Mouse (Mus musculus): Measurements from ENCODE around the gene Slc35g3.
"Not testable (repeated sequence)": the region's sequence is repeated elsewhere in the genome, so short reads cannot be mapped to it uniquely, and the experiment has no call there.

The Slc35g3 gene

GRCm38 (mm10) chr11:69752686-69753085, 9.1 kb downstream of the Slc35g3 start:
- DNase-seq, result no peak

DNA sequence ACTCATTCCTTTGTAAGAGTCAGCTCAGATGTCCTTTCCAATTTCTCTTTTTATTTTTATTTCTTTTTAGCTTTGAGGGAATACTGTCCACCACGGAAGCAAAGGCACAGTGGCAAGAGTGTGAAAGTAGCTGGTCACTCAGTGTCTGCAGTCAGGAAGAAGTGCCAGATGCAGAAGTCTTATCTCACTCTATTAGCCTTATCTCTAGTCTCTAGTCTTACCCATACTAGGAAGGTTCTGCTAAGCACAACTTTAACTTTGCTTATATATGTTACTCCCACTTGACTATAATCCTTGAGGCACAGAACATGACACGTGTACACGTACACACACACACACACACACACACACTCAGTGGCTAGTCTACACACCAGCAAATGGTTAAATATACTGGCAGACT, 10.1 kb downstream of the Slc35g3 start:
- no peak for DNase-seq

- DNase-seq, result not testable (repeated sequence)
Measured at GRCm38 (mm10) chr11:69731408-69731807, 30.4 kb downstream of the Slc35g3 start.

GRCm38 (mm10) chr11:69729063-69729462, 32.7 kb downstream of the Slc35g3 start:
- peak; percentile 93 for DNase-seq

- DNase-seq, result no peak
Measured at GRCm38 (mm10) chr11:69725951-69726350, 35.8 kb downstream of the Slc35g3 start.

DNA sequence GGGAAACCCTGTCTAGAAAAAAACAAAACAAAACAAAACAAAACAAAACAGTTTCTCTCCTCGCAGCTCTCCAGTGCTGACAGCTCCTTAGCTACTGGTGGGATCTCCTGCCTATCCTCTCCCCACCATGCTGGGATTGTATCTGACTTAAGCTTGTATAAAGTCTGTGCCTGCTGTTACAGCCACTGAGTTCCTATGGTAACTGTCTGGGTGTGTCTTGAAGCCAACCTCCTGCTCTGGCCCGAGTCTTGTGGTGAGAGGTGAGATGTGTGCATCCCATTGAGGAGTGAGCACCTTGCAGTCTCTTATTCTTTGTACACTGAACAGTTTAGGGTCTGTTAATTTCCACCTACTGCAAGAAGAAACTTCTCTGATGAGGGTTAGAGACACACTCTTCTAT, 38.7 kb downstream of the Slc35g3 start:
- no peak for DNase-seq

DNA sequence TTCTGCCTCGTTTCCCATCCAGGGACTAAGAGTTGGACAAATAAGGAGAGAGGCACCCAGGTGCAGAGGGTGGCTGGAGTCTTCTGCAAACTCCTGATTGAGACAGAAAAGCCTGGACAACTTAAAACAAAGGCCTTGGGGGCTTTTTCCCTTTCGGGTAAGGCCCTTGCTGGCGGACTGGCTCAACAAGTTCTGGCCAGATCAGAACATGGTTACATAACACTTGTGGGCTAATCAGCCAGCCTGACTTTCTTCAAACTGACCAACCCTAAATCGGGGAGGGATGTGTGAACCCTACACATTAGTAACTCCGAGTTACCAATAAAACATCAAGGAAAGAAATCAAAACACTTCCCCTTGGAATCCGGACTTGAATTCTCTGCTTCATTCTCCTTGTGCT, 40.9 kb downstream of the Slc35g3 start:
- no peak for DNase-seq

GRCm38 (mm10) chr11:69719423-69719822, 42.3 kb downstream of the Slc35g3 start:
- no peak for DNase-seq

DNA sequence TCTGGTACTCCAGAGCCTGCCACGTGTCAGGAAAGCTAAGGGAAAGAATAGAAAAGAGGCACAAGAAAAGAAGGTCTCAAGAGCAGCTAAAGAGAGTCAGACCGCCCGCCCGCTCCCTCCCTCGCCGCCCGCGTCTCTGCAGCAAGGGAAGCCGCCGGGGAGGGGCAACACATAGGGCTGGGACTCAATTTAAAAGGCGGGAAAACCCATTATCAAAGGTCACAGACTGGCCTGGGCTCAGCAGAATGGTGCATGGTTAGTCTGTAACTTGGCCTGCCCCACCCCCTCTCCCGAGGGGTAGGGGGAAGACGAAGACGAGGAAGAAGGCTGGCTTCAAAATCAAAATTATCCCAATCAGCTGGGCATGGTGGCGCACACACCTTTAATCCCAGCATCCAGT, 43.1 kb downstream of the Slc35g3 start:
- DNase-seq, result no peak

GRCm38 (mm10) chr11:69716953-69717352, 44.8 kb downstream of the Slc35g3 start:
- DNase-seq, result no peak

GRCm38 (mm10) chr11:69715929-69716328, 45.8 kb downstream of the Slc35g3 start:
- DNase-seq, result peak; percentile 90

DNA sequence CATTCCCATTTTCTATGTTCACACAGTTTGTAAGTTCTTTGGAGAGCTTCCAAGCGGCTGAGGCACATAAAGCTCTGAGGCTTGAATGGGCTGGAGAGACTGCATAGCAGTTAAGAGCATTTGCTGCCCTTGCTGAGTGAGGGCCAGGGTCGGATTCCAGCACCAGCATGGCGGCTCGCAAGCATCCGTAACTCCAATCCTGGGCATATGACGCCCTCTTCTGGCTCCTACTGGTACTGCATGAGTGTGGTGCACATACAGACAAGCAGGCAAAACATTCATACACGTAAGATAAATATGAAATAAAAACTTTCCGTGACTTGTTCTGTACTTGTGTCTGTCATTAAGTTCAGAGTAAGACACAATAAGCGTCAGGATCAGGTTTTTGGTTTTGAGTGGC, 46.3 kb downstream of the Slc35g3 start:
- peak; percentile 89 for DNase-seq

- peak; percentile 87 for DNase-seq
Measured at GRCm38 (mm10) chr11:69714636-69715329, 47.0 kb downstream of the Slc35g3 start.

DNA sequence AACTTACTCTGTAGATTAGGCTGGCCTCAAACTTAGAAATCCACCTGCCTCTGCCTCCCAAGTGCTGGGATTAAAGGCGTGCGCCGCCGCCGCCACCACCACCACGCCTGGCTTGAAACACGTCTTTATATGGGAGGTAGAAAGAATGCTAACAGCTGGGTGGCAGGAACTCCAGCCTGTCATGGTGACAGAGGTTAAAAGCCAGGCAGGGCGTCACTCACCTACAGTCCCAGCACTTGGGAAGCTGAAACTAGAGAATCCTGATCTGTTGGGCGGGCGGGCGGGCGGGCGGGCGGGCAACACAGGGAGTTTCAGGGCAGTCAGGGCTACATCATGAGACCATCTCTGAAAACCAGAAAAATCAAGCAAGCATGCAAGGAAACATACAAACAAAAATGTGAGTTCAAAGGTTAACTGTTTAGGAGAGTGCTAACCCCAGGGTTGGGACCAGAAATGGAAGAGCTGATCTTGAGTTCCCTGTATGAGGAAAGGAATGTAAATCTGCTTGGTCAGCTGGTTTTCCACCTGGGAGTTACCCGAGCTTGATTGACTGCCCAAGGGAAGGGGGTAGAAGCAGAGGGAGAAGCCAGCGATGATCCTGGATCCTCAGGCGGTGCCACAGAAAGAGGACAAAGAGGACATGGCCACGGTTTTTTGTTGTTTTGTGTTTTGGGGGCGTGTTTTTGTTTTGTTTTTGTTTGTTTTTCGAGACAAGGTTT, 48.7 kb downstream of the Slc35g3 start:
- DNase-seq, result no peak

GRCm38 (mm10) chr11:69711082-69711481, 50.7 kb downstream of the Slc35g3 start:
- DNase-seq, result no peak

DNA sequence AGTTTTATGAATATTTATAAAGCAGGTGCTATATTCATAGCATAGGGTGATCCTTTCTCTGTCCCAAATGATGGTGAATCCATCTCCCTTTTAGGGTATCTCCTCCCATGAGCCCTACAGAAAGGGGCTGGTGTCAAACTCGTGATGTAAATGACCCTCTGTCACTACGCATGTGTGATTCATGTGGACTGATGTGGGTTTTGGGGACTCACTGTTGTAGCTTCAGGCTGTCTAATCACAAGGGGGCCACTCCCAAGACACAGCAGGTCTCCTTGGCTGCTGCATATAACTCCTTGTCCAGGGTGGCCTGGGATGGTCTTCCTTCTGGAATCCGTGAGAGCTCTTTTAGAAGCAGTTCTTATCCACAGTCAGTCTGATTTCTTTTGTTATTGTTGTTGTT, 51.3 kb downstream of the Slc35g3 start:
- no peak for DNase-seq
